Mouse (Mus musculus): ENCODE measurements at regions not wholly inside any gene's neighbourhood (a gene's known extent, or its start where the extent isn't known, plus 50 kb on each side); places are given as distances from the start of the nearest gene placed in this dataset.
"Not testable (repeated sequence)": the region's sequence is repeated elsewhere in the genome, so short reads cannot be mapped to it uniquely, and the experiment has no call there.

GRCm38 (mm10) chr16:56323828-56324227 is 119.7 kb downstream of the Impg2 start:
- DNase-seq = not testable (repeated sequence)

- no peak for DNase-seq
Observed at GRCm38 (mm10) chr16:56349415-56349814, 128.3 kb upstream of the Abi3bp start.

- DNase-seq = no peak
Observed at GRCm38 (mm10) chr16:56352888-56353287, 124.8 kb upstream of the Abi3bp start.

- DNase-seq = peak; percentile 29 to 45
Observed at GRCm38 (mm10) chr16:56359101-56359500, 118.6 kb upstream of the Abi3bp start.

GRCm38 (mm10) chr16:56360992-56361391 is 116.7 kb upstream of the Abi3bp start:
- peak; percentile 31 to 54 for DNase-seq

- DNase-seq = no peak
Observed at GRCm38 (mm10) chr16:56378356-56378755, 99.3 kb upstream of the Abi3bp start.

GRCm38 (mm10) chr16:56380680-56381079 is 97.0 kb upstream of the Abi3bp start:
- no peak for DNase-seq

GRCm38 (mm10) chr16:56386539-56386938 is 91.1 kb upstream of the Abi3bp start:
- peak in 1 of 2 experiments; percentile 25 for DNase-seq

GRCm38 (mm10) chr16:56392843-56393242 is 84.8 kb upstream of the Abi3bp start:
- no peak for DNase-seq

- DNase-seq = no peak
Observed at GRCm38 (mm10) chr16:56396586-56396985, 81.1 kb upstream of the Abi3bp start.

- no peak for DNase-seq
Observed at GRCm38 (mm10) chr16:56399541-56399940, 78.1 kb upstream of the Abi3bp start.

GRCm38 (mm10) chr16:56423761-56424160 is 53.9 kb upstream of the Abi3bp start:
- DNase-seq = peak; percentile 54 to 67
